Mouse (Mus musculus): ENCODE measurements at regions not wholly inside any gene's neighbourhood (a gene's known extent, or its start where the extent isn't known, plus 50 kb on each side); places are given as distances from the start of the nearest gene placed in this dataset.

DNA sequence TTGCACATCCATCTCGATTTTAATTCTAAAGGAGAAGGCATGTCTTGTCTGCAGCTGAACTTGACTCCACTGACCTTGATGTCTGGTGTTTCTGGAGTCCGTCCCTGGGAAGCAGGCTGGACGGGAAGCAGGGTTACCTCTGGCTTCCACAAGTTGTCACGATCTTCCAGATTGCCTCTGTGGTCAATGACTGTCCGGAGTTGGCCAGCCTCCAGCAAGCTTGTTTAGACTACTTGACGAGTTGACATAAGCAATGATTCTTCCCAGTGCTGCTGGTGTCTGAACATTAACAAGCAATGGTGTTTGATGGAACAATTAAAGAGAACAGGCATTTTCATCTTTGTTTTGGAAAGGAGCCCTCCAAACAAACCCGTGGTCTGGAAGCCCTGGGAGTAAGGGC lies 106.2 kb upstream of the Hmga2 start:
- peak in 1 of 2 experiments; percentile 41 for DNase-seq (ENCODE audit: extremely low spot score in 1 of 2, low spot score in 2 of 2)
- intact Hi-C loops (cut with DNase I), result no loop called here

DNA sequence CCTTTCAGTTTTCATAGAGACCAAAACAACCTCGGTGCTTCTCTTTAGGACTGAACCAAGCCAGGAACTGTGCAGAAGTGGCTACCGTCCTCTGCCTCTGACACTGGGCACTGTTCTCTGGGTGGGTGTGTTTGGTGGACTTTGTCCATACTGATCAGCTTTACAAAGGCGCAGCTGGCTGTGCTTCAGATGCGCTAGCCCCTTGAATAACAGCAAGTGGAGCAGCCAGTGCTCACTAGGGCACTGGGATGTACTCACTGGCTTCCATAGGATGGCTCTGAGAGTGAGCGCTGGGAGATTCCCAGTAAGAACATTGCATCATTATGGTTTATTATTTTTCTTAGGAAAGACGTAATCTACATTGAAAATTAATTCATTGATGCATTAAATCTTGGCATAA lies 105.3 kb upstream of the Hmga2 start:
- intact Hi-C loops (cut with DNase I), result no loop called here
- DNase-seq (ENCODE audit: extremely low spot score in 1 of 2, low spot score in 2 of 2), result no peak

DNA sequence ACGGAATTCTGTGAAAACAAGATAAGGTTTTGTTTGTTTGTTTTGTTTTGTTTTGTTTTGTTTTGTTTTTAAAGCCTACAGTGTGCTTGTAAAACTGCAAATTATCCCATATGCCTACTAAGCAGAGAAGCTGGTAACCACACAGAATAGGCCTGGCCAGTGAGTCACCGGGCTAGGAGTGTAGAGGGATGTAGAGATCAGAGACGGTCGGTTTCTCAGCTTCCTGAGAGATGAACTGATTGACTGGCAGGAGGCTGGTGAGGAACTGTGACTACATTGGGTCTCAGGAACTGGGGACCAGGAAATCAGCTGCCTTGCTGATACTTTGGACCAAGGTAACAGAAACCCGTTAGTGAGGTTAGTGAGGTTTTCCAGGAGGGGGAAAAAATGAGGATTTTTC lies 100.6 kb upstream of the Hmga2 start:
- DNase-seq (ENCODE audit: extremely low spot score in 1 of 2, low spot score in 2 of 2), result no peak
- intact Hi-C loops (cut with DNase I), result no loop called here

DNA sequence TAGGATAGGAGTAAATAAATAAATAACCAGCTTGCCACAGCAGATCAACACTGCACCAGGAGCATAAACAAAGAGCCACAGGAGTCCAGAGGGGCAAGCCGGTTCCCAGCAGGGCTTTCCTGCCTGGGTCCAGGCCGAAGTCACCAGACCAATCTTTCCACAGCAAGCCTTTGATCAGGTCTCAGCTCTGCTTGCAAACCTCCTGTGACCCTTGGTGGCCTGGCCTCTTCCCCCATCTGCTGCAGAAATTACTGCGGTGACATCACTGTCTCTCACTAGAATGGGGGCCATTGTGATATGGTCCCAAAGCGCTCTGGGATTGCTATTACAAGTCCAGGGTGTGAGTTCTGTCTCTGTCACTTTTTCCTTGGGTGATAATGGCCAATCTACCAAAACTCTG lies 99.9 kb upstream of the Hmga2 start:
- no peak for DNase-seq (ENCODE audit: extremely low spot score in 1 of 2, low spot score in 2 of 2)
- intact Hi-C loops (cut with DNase I), result no loop called here

DNA sequence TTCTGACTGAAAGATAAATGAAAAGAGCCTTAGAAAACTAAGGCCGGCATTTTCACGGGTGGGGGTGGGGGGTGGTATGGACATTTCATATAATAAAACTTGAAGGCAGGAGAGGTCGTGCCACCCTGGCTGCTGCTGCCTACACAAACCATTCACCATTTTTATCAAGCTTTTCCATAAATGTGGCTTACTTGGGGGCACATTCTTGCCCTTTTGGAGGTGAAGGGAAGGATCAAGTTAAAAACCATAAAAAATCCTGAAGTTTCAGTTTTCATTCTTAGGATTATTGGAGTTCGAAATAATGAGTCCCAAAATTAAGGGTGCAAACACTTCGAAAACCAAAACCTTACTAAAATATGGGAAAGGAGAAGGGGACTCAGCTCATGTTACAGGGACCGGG lies 95.1 kb upstream of the Hmga2 start:
- DNase-seq (ENCODE audit: extremely low spot score in 1 of 2, low spot score in 2 of 2), result no peak
- intact Hi-C loops (cut with DNase I), result no loop called here

DNA sequence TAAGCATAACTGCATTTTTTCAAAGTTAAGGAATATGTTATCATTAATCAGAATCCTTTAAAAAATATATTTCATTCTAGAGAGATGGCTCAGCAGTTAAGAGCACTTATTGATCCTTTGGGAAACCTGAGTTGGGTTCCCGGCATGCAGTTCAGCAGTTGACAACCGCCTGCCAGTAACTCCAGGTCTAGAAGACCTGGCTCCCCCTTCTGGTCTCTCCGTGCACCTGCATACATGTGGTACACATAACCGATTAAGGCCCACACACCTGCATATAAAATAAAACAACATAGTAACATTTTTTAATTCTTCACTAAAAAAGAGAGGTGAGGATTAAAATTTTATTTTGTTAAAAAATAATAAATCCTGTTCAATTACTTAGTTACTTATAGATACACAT lies 89.7 kb upstream of the Hmga2 start:
- intact Hi-C loops (cut with DNase I), result no loop called here
- no peak for DNase-seq (ENCODE audit: extremely low spot score in 1 of 2, low spot score in 2 of 2)

DNA sequence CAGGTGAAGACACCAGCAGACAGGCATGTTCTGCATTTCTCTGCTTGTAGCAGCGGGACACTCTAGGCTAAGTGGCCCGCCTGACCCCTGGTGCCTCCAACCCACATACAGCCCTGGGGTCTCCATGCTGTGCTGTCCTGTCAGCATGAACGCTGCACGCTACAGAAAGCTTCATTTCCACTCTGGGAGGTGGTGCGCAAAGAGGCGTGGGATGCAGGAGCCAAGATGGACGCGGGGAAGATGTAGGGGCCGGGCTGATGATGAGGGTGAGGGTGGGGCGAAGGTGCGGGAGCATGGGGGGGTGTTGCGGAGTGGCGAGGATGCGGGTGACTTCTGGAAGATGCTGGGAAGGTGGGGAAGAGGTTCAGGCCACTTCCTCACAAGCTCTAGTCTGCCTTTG lies 88.6 kb upstream of the Hmga2 start:
- intact Hi-C loops (cut with DNase I), result no loop called here
- DNase-seq (ENCODE audit: extremely low spot score in 1 of 2, low spot score in 2 of 2), result no peak

DNA sequence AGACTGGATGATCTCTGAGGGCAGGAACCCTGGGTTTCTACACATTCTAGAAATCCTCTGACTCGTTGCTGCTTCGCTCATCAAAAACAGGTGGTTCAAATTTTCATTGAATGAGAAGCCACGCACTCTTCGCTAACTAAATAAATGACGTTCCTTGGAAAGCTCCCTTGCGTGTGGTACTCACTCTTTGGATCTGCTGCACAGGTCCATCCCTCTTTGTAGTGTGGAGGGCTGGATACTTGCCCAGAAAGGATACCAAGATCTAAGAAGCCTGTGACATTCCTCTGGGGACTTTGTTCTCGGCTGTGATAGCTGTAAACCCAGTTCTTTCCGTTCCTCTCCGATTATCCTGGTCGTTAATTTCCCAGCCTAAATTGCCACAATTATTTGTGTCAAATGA lies 87.7 kb upstream of the Hmga2 start:
- intact Hi-C loops (cut with DNase I), result no loop called here
- no peak for DNase-seq (ENCODE audit: extremely low spot score in 1 of 2, low spot score in 2 of 2)

DNA sequence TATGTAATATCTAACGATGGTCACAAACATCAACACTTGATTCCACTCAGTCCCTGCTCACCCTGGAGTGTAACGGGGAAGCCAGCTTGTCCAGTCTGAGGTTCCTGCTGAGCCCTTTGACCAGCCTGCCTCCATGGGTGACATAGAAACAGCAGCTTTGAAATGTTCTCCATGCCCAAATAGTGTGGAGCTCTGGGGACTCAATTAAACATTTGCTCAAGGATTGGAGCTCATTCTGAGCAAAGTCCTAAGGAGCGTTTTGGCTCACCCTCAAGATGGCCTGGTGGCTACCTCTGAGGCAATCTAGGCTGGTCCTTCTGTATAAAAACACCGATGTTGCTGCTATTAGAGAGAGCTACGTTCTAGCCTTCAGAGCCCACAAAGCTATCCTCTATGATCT lies 85.6 kb upstream of the Hmga2 start:
- no peak for DNase-seq (ENCODE audit: extremely low spot score in 1 of 2, low spot score in 2 of 2)
- intact Hi-C loops (cut with DNase I), result no loop called here

DNA sequence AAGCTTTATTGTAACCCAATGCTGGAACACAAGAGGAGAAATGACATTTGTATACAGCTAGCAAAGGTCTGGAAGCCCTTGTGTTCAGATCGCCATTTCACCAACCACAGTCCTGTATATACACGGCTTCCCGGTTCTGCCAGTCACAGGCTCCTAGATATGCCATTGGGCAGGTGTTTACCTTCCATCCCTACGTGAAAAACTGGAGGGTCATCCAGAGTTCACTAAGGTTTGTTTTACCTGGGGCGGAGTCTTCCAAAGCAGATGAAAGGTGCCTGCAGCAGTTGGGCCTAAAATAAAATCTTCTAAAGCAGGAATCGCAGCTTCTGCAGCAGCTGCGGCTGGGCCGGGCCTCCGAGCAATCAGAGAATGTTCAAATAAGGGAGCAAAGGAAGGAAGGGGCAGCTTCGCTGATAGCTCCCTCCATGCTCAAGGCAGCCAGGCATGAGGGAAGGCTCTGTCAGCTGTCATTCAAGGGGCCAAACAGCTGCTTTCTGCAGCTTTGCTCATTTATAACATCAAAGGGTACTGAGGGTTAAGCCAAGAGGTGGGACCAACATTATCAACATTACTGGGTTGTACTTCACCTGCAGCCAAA lies 81.7 kb upstream of the Hmga2 start:
- intact Hi-C loops (cut with DNase I), result no loop called here
- no peak for DNase-seq (ENCODE audit: extremely low spot score in 1 of 2, low spot score in 2 of 2)

DNA sequence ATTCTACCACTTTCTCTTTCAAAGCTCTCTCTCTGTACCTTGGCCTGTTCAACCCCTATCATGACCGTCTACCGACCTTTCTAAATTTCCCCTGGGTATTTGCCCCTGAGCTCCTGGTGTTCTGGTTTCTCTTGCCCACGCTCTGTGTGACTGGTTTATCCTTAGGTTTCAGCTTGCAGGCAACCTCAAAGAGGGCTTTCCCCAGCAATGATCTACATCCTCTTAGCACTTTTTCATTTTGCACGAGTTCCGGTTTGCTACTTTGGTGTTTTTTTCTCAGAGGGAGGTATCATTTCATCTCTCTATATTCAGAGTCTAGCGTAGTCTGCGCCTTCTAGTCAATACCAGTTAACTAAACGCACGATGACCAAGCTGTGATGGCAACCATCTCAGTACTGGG lies 79.8 kb upstream of the Hmga2 start:
- DNase-seq (ENCODE audit: extremely low spot score in 1 of 2, low spot score in 2 of 2), result no peak
- intact Hi-C loops (cut with DNase I), result no loop called here

DNA sequence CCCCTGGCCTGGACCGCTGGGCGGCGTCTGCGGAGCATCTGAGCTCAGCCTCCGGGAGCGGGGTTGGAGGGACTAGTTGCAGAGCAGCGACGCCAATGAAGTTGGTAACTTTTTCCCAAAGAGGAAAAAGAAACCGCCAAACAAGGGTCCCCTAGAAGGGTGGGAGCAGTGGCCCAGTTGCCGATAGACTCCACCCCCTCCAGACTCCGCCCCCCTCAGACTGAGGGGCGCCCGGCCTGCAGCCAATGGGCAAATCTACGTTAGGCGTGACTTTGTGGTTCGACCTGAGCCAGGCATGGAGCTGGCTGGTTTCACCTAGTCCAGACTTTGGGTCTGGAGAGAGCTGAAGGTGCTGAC lies 76.8 kb upstream of the Hmga2 start:
- peak in 1 of 2 experiments; percentile 30 for DNase-seq (ENCODE audit: extremely low spot score in 1 of 2, low spot score in 2 of 2)
- intact Hi-C loops (cut with DNase I), result no loop called here

DNA sequence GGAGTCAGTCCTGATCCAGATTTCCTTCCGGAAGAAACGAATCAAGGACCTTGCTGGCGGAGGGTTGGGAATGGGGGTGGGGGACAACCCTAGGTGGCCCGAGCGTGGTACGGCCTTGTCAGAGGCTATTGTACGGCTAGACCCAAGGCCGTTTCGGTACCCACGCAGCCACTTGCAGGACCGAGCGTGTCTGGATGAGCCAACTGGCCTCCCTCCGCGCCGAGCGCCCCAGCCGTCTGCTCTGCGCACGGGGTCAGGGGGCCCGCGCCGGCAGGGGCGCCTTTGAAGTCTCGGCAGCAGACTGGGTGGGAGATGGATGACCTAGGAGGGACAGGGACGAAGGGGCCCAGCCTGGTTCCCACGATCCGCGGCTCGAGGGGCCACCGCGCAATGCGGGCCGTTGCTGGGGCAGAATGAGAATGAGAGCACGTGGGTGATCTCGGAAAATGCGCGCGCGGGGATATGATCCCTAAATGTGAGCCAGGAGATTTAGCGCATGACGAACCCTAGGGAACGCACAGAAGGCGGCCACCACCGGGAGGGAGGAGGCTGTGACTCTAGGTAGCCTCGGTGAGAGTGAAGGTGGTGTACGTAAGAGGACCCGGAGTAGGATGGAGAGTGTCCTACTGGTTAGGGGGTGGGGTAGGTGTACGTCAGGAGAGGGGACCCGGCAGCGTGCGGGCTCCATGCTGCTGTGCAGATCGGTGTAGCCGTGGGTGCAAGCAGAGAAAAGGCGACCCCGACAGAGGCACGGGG lies 76.2 kb upstream of the Hmga2 start:
- peak in 1 of 2 experiments; percentile 27 for DNase-seq (ENCODE audit: extremely low spot score in 1 of 2, low spot score in 2 of 2)
- intact Hi-C loops (cut with DNase I), result no loop called here

DNA sequence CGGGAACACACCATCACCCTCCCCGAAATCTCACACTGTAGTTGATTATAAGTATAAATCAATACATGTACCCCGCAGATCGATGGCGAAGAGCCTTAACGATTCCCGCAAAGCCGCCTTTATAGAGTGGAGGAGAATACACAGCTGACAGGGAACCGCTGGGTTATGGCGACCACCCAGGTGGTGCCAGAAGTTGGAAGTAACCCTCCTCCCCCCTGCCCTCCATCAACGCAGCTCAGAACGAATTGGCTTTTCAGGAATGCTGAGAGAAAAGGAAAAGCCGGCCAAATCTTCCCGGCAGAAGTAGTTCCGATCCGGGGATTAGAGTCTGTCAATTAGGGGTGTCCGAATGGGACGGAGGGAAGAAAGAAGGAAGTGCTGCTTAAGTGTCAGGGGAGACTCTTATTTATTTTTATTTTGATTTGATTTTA lies 75.6 kb upstream of the Hmga2 start:
- DNase-seq (ENCODE audit: extremely low spot score in 1 of 2, low spot score in 2 of 2), result no peak
- intact Hi-C loops (cut with DNase I), result no loop called here

DNA sequence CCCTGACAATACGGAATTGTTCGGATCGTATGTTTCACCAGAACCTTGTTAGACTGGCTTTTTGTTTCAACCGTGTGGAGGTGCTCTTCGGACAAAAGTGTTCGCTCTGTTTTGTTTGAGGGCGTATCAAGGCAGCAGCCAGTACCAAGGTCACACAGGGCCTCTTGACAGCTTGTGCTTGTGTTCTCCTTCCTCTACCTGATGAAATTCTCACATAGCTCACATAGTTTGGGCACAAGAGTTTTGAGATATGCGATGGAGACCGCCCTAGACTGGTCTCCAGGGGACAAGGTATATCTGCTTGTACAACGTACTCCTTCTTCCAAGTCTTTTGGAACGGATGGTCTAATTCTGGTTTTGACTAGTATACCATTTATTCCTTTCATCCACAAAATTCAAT lies 70.9 kb upstream of the Hmga2 start:
- intact Hi-C loops (cut with DNase I), result no loop called here
- no peak for DNase-seq (ENCODE audit: extremely low spot score in 1 of 2, low spot score in 2 of 2)

DNA sequence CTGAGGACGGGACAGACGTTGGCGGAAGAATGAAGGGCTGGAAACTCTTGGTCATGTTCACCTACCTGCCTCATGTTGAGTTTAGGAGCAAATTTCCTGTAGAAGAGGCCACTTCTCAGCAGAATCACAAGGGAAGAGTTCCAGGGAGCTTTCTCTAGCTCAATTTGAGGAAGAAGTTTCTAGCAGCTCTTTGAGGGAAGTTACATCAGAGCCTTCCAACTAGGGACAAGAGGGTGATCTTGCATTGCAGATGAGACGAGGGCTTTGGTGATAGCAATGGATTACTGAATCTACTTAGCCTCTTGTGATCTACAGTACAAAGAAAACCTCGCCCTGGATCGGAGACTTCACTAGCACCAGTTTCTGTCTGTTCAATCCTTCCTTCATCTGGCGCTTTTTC lies 65.3 kb upstream of the Hmga2 start:
- intact Hi-C loops (cut with DNase I), result no loop called here
- DNase-seq (ENCODE audit: extremely low spot score in 1 of 2, low spot score in 2 of 2), result no peak

DNA sequence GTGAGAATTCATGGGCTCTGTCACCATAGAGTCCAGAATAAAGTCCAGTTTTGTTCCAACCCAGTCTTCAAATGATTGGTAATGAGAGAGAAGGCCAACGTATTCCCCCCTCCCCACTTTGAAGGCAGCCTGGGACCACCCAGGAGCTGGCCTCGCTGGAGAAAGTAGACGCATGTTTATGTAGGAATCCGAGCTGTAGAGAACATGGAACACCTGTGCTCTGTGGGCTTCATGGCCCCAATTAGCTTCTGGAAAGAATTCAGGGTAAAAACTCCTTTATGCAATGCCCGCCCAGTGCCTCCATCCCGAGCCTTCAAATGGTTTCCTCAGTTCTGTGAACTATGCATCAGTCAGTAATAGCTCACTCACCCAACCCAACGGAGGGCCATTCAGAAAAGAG lies 62.3 kb upstream of the Hmga2 start:
- DNase-seq (ENCODE audit: extremely low spot score in 1 of 2, low spot score in 2 of 2), result no peak
- intact Hi-C loops (cut with DNase I), result no loop called here

DNA sequence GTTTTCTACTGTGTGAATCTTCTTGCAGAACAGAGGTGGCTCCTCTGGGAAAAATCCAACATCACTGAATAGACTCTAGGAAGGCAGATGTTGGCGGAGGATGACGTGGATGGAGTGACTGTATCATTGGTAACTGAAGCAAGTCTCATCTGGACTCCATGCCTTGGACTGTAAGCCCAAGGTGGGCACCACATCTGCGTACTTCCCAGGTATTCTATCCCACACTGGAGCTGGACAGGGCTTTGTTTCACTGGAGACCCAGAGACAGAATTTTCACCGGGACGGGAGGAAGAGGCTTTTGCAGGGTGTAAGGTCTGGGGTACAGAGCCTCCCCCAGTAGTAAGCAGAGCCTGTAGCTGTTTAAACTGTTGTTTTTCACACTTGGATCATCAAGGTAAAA lies 52.1 kb upstream of the Hmga2 start:
- no peak for DNase-seq (ENCODE audit: extremely low spot score in 1 of 2, low spot score in 2 of 2)
- intact Hi-C loops (cut with DNase I), result no loop called here

DNA sequence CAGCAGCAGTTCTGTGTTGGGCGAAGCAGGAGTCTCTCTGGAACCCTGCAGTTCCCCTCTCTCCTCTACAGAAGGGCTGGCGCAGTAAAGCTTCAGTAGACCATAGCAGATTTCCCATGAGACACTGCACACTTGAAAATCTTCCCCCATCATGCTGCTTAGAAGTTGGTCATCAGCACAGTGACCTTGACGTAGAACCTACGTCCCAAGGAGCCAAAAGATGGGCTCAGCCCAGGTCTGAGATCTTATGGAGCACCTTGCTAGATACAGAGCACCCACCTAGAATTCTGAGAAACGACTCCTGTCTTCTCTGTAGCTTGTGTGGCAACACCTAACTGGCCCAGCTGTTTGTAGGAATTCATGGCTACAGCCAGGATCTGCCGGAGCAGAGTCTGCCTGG lies 51.7 kb upstream of the Hmga2 start:
- DNase-seq (ENCODE audit: extremely low spot score in 1 of 2, low spot score in 2 of 2), result no peak
- intact Hi-C loops (cut with DNase I), result no loop called here

DNA sequence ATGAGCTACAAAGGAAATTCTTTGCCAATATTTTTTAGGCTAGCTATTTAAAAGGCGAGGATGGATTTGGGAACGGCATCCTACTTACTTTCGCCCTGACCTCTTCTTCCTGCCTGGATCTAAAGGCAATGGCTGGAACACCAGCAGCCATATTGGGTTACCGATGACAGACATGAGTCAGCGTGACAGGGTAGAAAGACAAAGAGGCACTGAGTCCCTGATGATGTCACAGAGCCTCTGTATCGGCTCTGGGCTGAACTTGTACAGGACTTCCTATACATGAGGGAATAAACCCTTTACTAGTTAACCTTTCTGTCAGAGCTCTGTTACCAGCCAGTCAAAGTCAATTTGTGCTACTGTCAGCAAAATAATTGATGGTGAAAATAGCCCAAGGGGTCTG lies 50.7 kb upstream of the Hmga2 start:
- intact Hi-C loops (cut with DNase I), result no loop called here
- no peak for DNase-seq (ENCODE audit: extremely low spot score in 1 of 2, low spot score in 2 of 2)

Measured in left cerebral cortex, postnatal 10 days (tissue).